Mouse (Mus musculus): ENCODE results near the gene Fbxw7.

Fbxw7 gene

GRCm38 (mm10) chr3:84814762-84815381 is at the start of gene Fbxw7:
TSS of gene Fbxw7 (plus strand) at chr3:84815268.
- DNase-seq (ENCODE audit: low spot score): no peak

- no peak for DNase-seq (ENCODE audit: low spot score)
These were observed 46.1 kb upstream of the Fbxw7 start for GRCm38 (mm10) chr3:84768940-84769339.

- DNase-seq (ENCODE audit: low spot score): no peak
These were observed 45.7 kb upstream of the Fbxw7 start for GRCm38 (mm10) chr3:84769411-84769810.

- no peak for DNase-seq (ENCODE audit: low spot score)
These were observed 44.5 kb upstream of the Fbxw7 start for GRCm38 (mm10) chr3:84770518-84770917.

GRCm38 (mm10) chr3:84771980-84772379 is 43.1 kb upstream of the Fbxw7 start:
- DNase-seq (ENCODE audit: low spot score): no peak

- DNase-seq (ENCODE audit: low spot score): no peak
These were observed 40.6 kb upstream of the Fbxw7 start for GRCm38 (mm10) chr3:84774246-84775066.

GRCm38 (mm10) chr3:84775067-84775423 is 40.0 kb upstream of the Fbxw7 start:
- DNase-seq (ENCODE audit: low spot score): no peak

- no peak for DNase-seq (ENCODE audit: low spot score)
These were observed 39.5 kb upstream of the Fbxw7 start for GRCm38 (mm10) chr3:84775577-84775976.

GRCm38 (mm10) chr3:84776084-84776483 is 39.0 kb upstream of the Fbxw7 start:
- DNase-seq (ENCODE audit: low spot score): no peak

- no peak for DNase-seq (ENCODE audit: low spot score)
These were observed 27.2 kb upstream of the Fbxw7 start for GRCm38 (mm10) chr3:84787914-84788313.

- no peak for DNase-seq (ENCODE audit: low spot score)
These were observed 11.0 kb upstream of the Fbxw7 start for GRCm38 (mm10) chr3:84804036-84804435.

GRCm38 (mm10) chr3:84806206-84806605 is 8.9 kb upstream of the Fbxw7 start:
- DNase-seq (ENCODE audit: low spot score): no peak

GRCm38 (mm10) chr3:84807826-84808225 is 7.2 kb upstream of the Fbxw7 start:
- DNase-seq (ENCODE audit: low spot score): no peak

GRCm38 (mm10) chr3:84808906-84809305 is 6.2 kb upstream of the Fbxw7 start:
- no peak for DNase-seq (ENCODE audit: low spot score)

- no peak for DNase-seq (ENCODE audit: low spot score)
These were observed 4.3 kb upstream of the Fbxw7 start for GRCm38 (mm10) chr3:84810803-84811202.

- DNase-seq (ENCODE audit: low spot score): peak; percentile 14
These were observed 1.5 kb upstream of the Fbxw7 start for GRCm38 (mm10) chr3:84813436-84814156.

- DNase-seq (ENCODE audit: low spot score): peak; percentile 99
These were observed 809 bp upstream of the Fbxw7 start for GRCm38 (mm10) chr3:84814157-84814761.

GRCm38 (mm10) chr3:84815461-84815860 is 393 bp downstream of the Fbxw7 start:
- peak; percentile 53 for DNase-seq (ENCODE audit: low spot score)

GRCm38 (mm10) chr3:84816951-84817350 is 1.9 kb downstream of the Fbxw7 start:
- no peak for DNase-seq (ENCODE audit: low spot score)

- DNase-seq (ENCODE audit: low spot score): no peak
These were observed 5.7 kb downstream of the Fbxw7 start for GRCm38 (mm10) chr3:84820654-84821201.

- DNase-seq (ENCODE audit: low spot score): no peak
These were observed 10.9 kb downstream of the Fbxw7 start for GRCm38 (mm10) chr3:84825990-84826389.

GRCm38 (mm10) chr3:84826405-84826804 is 11.3 kb downstream of the Fbxw7 start:
- DNase-seq (ENCODE audit: low spot score): peak; percentile 13
